Mouse (Mus musculus) ES-E14 (cell line): ENCODE data around the gene N4bp2l2.

Source experiments
- CHD2 ChIP-seq: IDR thresholded peaks from 2 replicates; pipeline ENCODE4 v1.6.1; 2014; ENCODE audit warnings: mild to moderate bottlenecking, low read depth, low read length, inconsistent platforms
- HCFC1 ChIP-seq: IDR thresholded peaks from 2 replicates; pipeline ENCODE4 v1.6.1; 2012; ENCODE audit warnings: low read length, inconsistent platforms, borderline replicate concordance; ENCODE audit not compliant: insufficient read depth
- MAFK ChIP-seq: IDR thresholded peaks from 2 replicates; pipeline ENCODE4 v1.6.1; 2014; ENCODE audit warnings: mild to moderate bottlenecking, low read depth, low read length, inconsistent platforms; ENCODE audit not compliant: insufficient read depth
- ZC3H11A ChIP-seq: IDR thresholded peaks from 2 replicates; pipeline ENCODE4 v1.6.1; 2012; ENCODE audit warnings: low read depth, mild to moderate bottlenecking, inconsistent platforms, low read length, borderline replicate concordance
- ZNF384 ChIP-seq: IDR thresholded peaks from 2 replicates; pipeline ENCODE4 v1.6.1; 2012; ENCODE audit warnings: low read depth, low read length, inconsistent platforms

GRCm38 (mm10) chr5:150616216-150616615, 49.8 kb downstream of the N4bp2l2 start:
- no peak for TF ChIP-seq ZNF384
- no peak for TF ChIP-seq ZC3H11A
- TF ChIP-seq MAFK, result no peak
- TF ChIP-seq HCFC1, result no peak
- no peak for TF ChIP-seq CHD2
